In genomic region chr8:91711981-91712598, GRCm38 (mm10) we compare ENCODE assay signal across 13 mouse cellular contexts.
A peak's percentile ranks its signal among the peaks of the same experiment; 100 is the strongest.
DNase-seq lines count a peak whose midpoint lies in the region; ATAC-seq and TF ChIP-seq lines count a peak whose summit lies in the region.
"Had no signal": no experiment of that assay in that cellular context is flagged by ENCODE, and none has a peak within 500 bp of the region (broad histone marks: within the 10 kb centered on the region; RNA-seq: fewer than 3 reads in every experiment).

No protein-coding gene starts in this region.

- no peak overlapping the region for H3K9ac ChIP-seq in forebrain, embryonic 12.5 days
- no peak overlapping the region for H3K9ac ChIP-seq in liver, embryonic 11.5 days (ENCODE audit: low read depth, low read length)
- H3K9ac ChIP-seq in liver, postnatal 0 days (replicated peaks), result no peak overlapping the region
- no peak overlapping the region for H3K9ac ChIP-seq in limb, embryonic 13.5 days

- peak overlapping the region; percentile 83 for H3K27ac ChIP-seq in forebrain, embryonic 10.5 days
- H3K27ac ChIP-seq in forebrain, embryonic 12.5 days, result no peak overlapping the region
- H3K27ac ChIP-seq in liver, embryonic 11.5 days (ENCODE audit: low read depth, low read length), result no peak overlapping the region
- no peak overlapping the region for H3K27ac ChIP-seq in liver, postnatal 0 days (ENCODE audit: low read depth)
- no peak overlapping the region for H3K27ac ChIP-seq in limb, embryonic 13.5 days
- no peak overlapping the region for H3K27ac ChIP-seq in gastrocnemius, adult 2 months
- H3K27ac ChIP-seq: heart, adult 2 months; kidney, postnatal 0 days had no signal

- no peak for ATAC-seq in forebrain, embryonic 12.5 days (ENCODE audit: low FRiP score)
- no peak for ATAC-seq in liver, embryonic 11.5 days (replicated peaks; ENCODE audit: low FRiP score)
- ATAC-seq in liver, postnatal 0 days, result no peak
- ATAC-seq in limb, embryonic 13.5 days (ENCODE audit: low FRiP score, low read depth), result no peak
- ATAC-seq: activated CD4-positive, CD25-positive, alpha-beta regulatory T cell, adult 4 months had no signal

- H3K4me1 ChIP-seq in forebrain, embryonic 10.5 days, result peaks cover 83% of the 10 kb centered on the region
- peaks cover 65% of the 10 kb centered on the region for H3K4me1 ChIP-seq in forebrain, embryonic 12.5 days
- H3K4me1 ChIP-seq in liver, embryonic 11.5 days (replicated peaks; ENCODE audit: control insufficient read depth, insufficient read depth, low read length), result peaks cover 12% of the 10 kb centered on the region
- H3K4me1 ChIP-seq in liver, postnatal 0 days (ENCODE audit: insufficient read depth), result peaks cover 5% of the 10 kb centered on the region; the same call in 1 of the 2 replicates
- H3K4me1 ChIP-seq in limb, embryonic 13.5 days, result peaks cover 35% of the 10 kb centered on the region

- peak; percentile 25 for DNase-seq in forebrain, embryonic 10.5 days (ENCODE audit: extremely low spot score, low spot score)
- DNase-seq in liver, embryonic 11.5 days (ENCODE audit: low spot score), result no peak
- no peak for DNase-seq in liver, postnatal 0 days
- DNase-seq in retina, postnatal 1 day, result peak; percentile 16
- DNase-seq in gastrocnemius, postnatal 25 days, result no peak
- DNase-seq in gastrocnemius, adult 2 months, result no peak
- DNase-seq: lung, adult 18-20 months; right cerebral cortex, postnatal 25 days had no signal

- TF ChIP-seq EP300 in liver, postnatal 0 days (IDR thresholded peaks at IDR 0.05; ENCODE audit: low read depth), result no peak

- H3K4me2 ChIP-seq in forebrain, embryonic 12.5 days, result no peak overlapping the region; the same call in 1 of the 2 replicates
- H3K4me2 ChIP-seq in liver, embryonic 11.5 days, result peak overlapping the region; percentile 74
- no peak overlapping the region for H3K4me2 ChIP-seq in liver, postnatal 0 days (ENCODE audit: low read depth, low read length)
- H3K4me2 ChIP-seq in limb, embryonic 13.5 days (replicated peaks), result peak overlapping the region; percentile 60

- H3K4me3 ChIP-seq in forebrain, embryonic 10.5 days, result no peak overlapping the region
- no peak overlapping the region for H3K4me3 ChIP-seq in forebrain, embryonic 12.5 days (replicated peaks)
- H3K4me3 ChIP-seq in liver, embryonic 11.5 days (ENCODE audit: low read depth, low read length), result no peak overlapping the region
- H3K4me3 ChIP-seq in liver, postnatal 0 days (ENCODE audit: low read depth, low read length), result no peak overlapping the region
- H3K4me3 ChIP-seq in limb, embryonic 13.5 days, result no peak overlapping the region
- H3K4me3 ChIP-seq in gastrocnemius, adult 2 months, result no peak overlapping the region

- H3K9me3 ChIP-seq in forebrain, embryonic 10.5 days, result peaks cover 5% of the 10 kb centered on the region; the same call in 1 of the 2 replicates
- no peaks in the 10 kb centered on the region for H3K9me3 ChIP-seq in forebrain, embryonic 12.5 days
- H3K9me3 ChIP-seq in liver, embryonic 11.5 days (ENCODE audit: control insufficient read depth, low read length), result no peaks in the 10 kb centered on the region
- H3K9me3 ChIP-seq in liver, postnatal 0 days (ENCODE audit: low read length), result no peaks in the 10 kb centered on the region
- H3K9me3 ChIP-seq in limb, embryonic 13.5 days, result no peaks in the 10 kb centered on the region

- WGBS in forebrain, embryonic 10.5 days, result 21% methylated on average over 6 of the region's 6 CpGs
- 22% methylated on average over 6 of the region's 6 CpGs for WGBS in forebrain, embryonic 12.5 days
- WGBS in liver, embryonic 11.5 days, result 16% methylated on average over 6 of the region's 6 CpGs
- WGBS in liver, postnatal 0 days (ENCODE audit: insufficient replicate concordance), result 33% methylated on average over 6 of the region's 6 CpGs
- 17% methylated on average over 6 of the region's 6 CpGs for WGBS in limb, embryonic 13.5 days

- no peak for TF ChIP-seq CTCF in liver, postnatal 0 days (IDR thresholded peaks at IDR 0.05; ENCODE audit: low read depth)
- TF ChIP-seq CTCF in gastrocnemius, adult 2 months (IDR thresholded peaks at IDR 0.05), result no peak

- intact Hi-C loops in gastrocnemius, adult 2 months (cut with DNase I), result no loop called here

- H3K27me3 ChIP-seq in forebrain, embryonic 10.5 days (ENCODE audit: poor library complexity, severe bottlenecking), result peaks cover 93% of the 10 kb centered on the region
- H3K27me3 ChIP-seq in forebrain, embryonic 12.5 days, result peaks cover 70% of the 10 kb centered on the region
- peaks cover 3% of the 10 kb centered on the region; the same call in 1 of the 2 replicates for H3K27me3 ChIP-seq in liver, embryonic 11.5 days (replicated peaks; ENCODE audit: control insufficient read depth, insufficient read depth, low read length)
- H3K27me3 ChIP-seq in liver, postnatal 0 days (ENCODE audit: insufficient read depth, low read length), result 0 out of 2 replicates have a peak, but pooled peaks cover 5% of the 10 kb centered on the region
- H3K27me3 ChIP-seq in limb, embryonic 13.5 days, result peaks cover 97% of the 10 kb centered on the region

- no peaks in the 10 kb centered on the region for H3K36me3 ChIP-seq in forebrain, embryonic 10.5 days (replicated peaks)
- H3K36me3 ChIP-seq in forebrain, embryonic 12.5 days (replicated peaks), result no peaks in the 10 kb centered on the region
- no peaks in the 10 kb centered on the region for H3K36me3 ChIP-seq in liver, embryonic 11.5 days (ENCODE audit: control insufficient read depth, insufficient read depth, low read length)
- no peaks in the 10 kb centered on the region for H3K36me3 ChIP-seq in liver, postnatal 0 days (replicated peaks; ENCODE audit: insufficient read depth, low read length)
- no peaks in the 10 kb centered on the region for H3K36me3 ChIP-seq in limb, embryonic 13.5 days

Comparison
In these comparisons a context has a peak if more than half of its experiments do, and no peak if none do; other contexts are left out.
1. H3K4me2 ChIP-seq: peak in liver, embryonic 11.5 days (single experiment) and limb, embryonic 13.5 days (single experiment); none in forebrain, embryonic 12.5 days (single experiment) and liver, postnatal 0 days (single experiment).
2. DNase-seq: peak in forebrain, embryonic 10.5 days (single experiment) and retina, postnatal 1 day (single experiment); none in liver, embryonic 11.5 days (single experiment), liver, postnatal 0 days (single experiment), gastrocnemius, postnatal 25 days (single experiment) and gastrocnemius, adult 2 months (single experiment).